Mouse (Mus musculus) gonadal fat pad, adult 2 months (tissue): ENCODE results near the gene Vegfc. TPM values are rescaled to one million over a fixed set of nuclear protein-coding genes. Genes with fewer than 3 reads are reported as not detected.

Experiments used
- DNase-seq: peaks from one replicate; pipeline ENCODE4 v3.0.0-alpha.2; 2012; ENCODE audit warnings: low read depth
- polyA plus RNA-seq: library from polyadenylated mRNA; depleted of rRNA; stranded (reverse); fragments of >200 nt; gene quantifications from 2 replicates; pipeline ENCODE4 v1.2.3, GENCODE M21; 2012; rRNA removed

Gene Vegfc
- 3.4 and 3.6 TPM in 2 replicates for polyA plus RNA-seq

DNA sequence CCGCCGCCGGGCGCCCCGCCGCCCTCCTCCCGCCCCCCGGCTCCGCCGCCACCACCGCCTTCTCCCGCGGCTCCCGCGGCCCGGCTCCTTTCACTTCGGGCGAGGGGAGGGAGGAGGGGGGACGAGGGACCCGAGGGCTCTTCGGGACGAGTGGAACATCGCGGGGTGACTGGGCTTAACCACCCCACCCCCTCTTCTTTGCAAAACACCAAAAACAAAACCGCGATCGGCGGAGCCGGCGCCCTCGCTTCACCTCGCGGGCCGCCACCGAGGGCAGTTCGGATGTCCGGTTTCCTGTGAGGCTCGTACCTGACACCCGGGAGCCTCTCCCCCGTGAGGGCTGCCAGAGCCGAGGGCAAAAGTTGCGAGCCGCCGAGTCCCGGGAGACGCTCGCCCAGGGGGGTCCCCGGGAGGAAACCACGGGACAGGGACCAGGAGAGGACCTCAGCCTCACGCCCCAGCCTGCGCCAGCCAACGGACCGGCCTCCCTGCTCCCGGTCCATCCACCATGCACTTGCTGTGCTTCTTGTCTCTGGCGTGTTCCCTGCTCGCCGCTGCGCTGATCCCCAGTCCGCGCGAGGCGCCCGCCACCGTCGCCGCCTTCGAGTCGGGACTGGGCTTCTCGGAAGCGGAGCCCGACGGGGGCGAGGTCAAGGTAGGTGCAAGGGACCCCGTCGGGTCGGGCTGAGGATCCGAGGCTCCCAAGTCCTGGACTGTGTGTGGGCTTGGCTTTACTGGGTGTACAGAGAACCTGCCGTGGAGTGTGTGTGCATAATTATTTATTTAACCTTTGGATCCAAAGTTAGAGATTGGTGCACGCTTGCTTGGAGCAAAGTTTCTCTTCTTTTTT is at the start of gene Vegfc:
Vegfc (plus strand) TSS at position 336 of the 850 bp plus-strand sequence.
- DNase-seq = no peak

GRCm38 (mm10) chr8:54034584-54034983 is 42.8 kb upstream of the Vegfc start:
- DNase-seq = no peak

- no peak for DNase-seq
Measured at GRCm38 (mm10) chr8:54042601-54043000, 34.8 kb upstream of the Vegfc start.

GRCm38 (mm10) chr8:54043468-54043867 is 33.9 kb upstream of the Vegfc start:
- no peak for DNase-seq

DNA sequence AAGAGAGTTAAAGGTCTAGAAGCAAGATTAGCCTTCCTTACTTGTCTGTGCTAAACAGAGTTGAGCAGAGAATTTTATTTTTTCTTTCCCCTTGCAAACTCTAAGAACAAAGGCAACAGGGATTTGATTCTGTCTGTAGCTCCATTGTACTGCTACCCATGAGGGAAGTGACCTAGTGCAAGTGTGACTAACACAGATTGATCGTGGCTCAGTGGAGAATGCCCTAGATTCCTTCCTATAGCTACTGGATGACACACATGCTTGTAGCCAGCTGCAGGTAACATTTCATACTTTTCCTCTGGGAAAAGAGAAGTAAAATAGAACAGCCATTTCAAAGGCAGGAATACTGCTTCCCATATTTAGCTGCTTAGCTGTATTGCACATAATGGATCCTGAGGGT is 24.2 kb upstream of the Vegfc start:
- DNase-seq = no peak

DNA sequence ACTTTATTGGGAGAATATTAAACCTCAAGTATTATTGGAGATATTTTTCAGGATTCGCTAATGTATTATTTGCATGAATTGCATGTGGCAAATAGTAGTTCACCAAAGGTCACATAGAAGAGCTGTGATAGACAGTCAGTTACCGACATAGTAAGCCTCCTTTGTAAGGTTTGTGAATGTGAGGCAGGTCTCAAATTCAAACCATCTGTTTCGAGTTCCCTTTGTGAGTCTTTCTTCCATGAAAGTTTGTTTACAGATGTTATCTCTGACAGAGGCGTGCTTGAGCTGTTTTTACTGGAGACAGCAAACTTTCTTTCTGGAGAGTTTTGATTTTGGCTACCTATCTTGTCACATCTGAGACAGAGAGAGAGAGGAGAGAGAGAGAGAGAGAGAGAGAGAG is 11.9 kb upstream of the Vegfc start:
- no peak for DNase-seq

GRCm38 (mm10) chr8:54076301-54076700 is 1.1 kb upstream of the Vegfc start:
- DNase-seq = no peak

DNA sequence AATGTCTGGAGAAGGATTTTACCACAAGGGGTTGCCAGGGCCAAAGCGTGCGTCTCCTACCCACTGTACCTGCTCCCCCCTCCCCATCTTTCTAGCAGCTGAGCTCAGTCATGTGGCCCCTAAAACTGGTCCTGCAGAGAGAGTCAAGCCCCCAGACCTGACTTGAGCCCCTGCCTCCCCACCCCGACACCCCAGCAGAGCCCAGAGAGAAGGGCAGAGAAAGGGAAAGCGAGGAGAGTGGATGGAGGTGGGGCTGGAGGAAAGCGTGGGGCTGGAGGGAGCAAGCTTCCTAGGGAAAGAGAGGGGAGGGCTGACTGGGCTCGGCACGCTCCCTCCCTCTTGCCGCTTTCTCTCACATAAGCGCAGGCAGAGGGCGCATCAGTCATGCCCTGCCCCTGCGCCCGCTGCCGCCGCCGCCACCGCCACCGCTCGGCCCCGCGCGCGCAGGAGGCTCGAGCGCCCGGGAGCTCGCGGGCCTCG is 575 bp upstream of the Vegfc start:
- DNase-seq = no peak

GRCm38 (mm10) chr8:54078121-54078440 is 675 bp downstream of the Vegfc start:
- no peak for DNase-seq

DNA sequence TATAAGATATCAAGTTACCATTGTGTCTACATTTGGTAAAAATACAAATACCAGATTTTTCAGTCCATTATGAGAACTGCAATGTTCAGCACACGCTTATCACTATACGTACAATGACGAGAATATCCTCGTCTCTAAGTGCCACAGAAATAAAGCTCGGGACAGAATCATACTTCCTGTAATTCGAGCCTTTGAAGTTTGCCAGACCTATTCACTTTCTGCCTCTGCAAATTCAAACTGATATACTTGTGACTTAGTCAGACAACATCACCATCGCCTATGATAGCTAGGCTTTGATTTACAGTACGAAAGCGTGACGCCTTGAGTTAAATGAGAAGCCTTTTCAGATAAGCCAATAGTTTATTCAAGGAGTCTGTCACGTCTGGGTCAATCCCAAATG is 1.6 kb downstream of the Vegfc start:
- no peak for DNase-seq

DNA sequence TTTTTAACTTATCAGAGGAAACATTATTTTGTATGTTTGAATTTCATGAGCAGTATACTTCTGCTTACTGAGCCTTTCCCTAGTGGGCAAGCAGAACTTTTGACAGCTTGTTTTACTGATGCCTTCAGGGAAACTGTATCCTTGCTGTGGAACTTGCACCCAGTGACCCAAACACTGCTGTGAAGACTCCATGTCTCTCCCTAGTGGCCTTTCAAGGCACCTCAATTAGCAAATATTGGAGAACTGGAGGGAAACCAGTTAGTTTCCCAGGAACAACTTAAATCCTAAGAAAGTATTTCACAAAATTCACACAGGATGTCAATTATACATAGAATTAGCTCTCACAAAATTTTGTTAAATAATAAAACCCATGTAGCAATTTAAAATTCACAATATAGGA is 2.2 kb downstream of the Vegfc start:
- no peak for DNase-seq

- DNase-seq = no peak
Measured at GRCm38 (mm10) chr8:54085896-54086295, 8.5 kb downstream of the Vegfc start.

DNA sequence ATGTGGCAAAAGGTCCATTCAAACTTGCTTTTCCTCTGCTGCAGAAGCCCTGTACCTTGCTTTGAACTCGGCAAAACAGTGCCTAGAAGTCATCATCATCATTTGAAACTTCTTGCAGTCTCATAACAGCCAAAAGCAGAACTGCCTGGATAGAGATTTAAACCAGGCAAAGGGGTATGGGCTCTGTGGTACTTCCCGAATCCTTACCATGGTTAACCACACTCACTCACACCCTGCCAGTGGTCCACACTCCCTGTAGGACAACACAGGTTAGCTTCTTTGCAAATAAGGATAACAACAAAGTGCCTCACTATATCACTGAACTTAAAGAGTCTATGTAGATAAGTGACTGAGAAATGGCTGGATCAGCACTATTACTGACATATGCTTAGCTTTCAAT is 9.7 kb downstream of the Vegfc start:
- no peak for DNase-seq

DNA sequence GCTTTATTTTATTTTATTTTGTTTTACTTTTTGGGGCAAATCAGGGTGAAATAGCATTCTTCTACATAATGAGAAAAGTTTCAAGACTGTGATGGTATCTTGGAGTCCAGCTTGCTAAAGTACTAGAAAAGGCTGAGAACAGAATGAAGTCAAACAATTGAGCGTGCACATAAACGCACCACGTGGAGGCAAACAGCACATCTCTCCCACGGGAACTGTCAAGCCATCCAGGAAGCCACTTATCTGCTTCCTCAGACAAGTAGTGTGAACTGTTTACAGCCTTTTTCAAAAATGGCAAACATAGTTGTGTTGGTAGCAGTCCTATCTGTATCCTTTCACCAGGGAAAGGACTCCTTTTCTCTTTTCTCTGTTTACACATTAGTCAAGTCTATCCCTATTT is 11.8 kb downstream of the Vegfc start:
- no peak for DNase-seq

DNA sequence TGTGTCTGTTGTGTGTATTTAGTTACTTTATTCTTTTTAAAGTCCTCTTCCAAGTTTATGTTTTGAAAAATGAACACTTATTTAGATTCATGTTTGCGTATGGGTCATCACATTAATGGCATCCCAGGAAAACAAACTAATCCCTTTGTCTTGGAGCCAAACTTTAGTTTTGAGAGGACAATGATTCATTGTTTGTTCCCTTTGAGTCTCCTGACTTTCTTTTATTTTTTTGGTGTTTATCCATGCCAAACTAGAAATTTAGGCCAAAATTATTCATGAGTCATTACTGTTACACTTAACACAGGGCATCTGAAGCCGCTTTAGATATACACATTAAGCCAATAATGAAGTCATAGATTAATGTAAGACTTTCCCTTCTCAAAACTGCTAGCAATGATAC is 12.5 kb downstream of the Vegfc start:
- no peak for DNase-seq

DNA sequence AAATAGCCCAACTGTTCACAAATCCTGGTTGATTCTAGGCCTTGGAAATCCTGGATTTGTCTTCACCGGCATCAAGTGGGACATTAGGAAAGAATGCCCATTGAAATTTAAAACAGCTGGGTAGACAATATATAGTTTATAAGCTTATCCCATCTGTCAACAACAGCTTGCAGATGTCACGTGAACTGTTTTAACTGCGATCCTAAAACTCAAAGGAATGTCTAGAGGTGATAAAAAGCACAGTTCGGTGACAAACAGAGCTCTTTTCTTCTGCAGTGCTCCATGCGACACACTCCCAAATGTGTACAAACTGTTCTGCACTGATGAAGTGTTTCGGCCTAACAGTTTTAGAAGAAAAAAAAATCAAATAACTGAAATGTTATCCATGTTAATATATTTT is 22.7 kb downstream of the Vegfc start:
- no peak for DNase-seq

DNA sequence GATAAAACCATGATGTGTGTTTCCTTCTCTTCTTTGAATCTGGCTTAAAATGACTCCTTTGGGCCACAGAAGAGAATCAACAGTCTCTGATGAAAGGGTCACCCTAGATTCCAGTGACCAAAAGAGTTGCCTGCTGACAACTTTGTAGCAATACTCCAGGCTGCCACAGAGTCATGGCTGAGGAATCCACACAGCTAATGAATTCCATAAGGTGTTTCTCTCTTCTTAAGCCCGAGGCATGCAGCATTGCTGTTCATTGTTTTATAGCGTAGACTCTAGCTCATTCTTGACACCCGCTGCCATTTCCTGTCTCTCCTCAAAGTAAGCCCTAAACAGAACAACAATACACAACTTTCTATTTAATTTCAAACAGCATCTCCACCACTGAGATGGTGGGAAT is 37.2 kb downstream of the Vegfc start:
- no peak for DNase-seq

- DNase-seq = no peak
Measured at GRCm38 (mm10) chr8:54120115-54120514, 42.7 kb downstream of the Vegfc start.

GRCm38 (mm10) chr8:54121942-54122341 is 44.5 kb downstream of the Vegfc start:
- no peak for DNase-seq

- no peak for DNase-seq
Measured at GRCm38 (mm10) chr8:54122345-54122744, 44.9 kb downstream of the Vegfc start.

GRCm38 (mm10) chr8:54130558-54130957 is 53.2 kb downstream of the Vegfc start:
- no peak for DNase-seq

GRCm38 (mm10) chr8:54153240-54153639 is 75.8 kb downstream of the Vegfc start:
- DNase-seq = no peak

DNA sequence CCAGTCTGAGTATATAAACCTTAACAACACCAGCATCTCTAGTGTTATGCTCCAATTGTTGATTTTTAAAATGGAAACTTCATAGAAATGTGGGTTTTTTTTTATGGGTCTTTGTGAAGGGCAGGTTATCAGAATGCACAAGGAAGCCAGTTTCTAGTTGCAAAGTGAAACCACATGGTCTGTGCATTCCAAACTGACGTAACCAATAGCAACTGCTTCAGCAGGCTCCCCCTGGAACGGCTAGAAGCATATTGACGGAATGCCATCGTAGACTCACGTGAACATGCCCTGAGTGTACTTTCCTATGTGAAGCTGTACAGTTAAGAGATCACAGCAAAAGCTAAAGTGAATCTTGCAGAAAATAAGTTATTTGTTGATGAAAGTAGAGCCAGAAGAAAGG is 86.1 kb downstream of the Vegfc start:
- no peak for DNase-seq

DNA sequence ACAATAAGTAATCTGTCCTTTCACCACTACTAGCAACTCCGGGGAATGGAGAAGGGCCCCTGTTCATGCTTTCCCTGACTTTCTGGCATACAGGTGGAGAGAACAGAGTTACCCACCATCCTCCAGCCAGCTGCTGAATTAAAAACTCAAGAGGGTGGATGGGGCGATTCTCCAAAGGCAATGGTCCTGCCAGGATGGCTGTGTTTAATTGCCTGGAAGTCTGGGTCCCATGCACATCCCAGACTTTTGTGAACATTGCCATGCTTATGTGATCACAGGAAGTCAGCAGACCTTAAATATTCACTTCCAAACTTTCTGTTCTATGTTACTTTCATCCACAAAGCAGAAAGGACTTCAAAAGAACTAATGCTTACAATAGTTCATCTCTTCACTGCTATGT is 107.9 kb downstream of the Vegfc start:
- no peak for DNase-seq
